Mouse (Mus musculus): ENCODE data around the gene Tbk1. TPM values are rescaled to one million over a fixed set of nuclear protein-coding genes. Genes with fewer than 3 reads are reported as not detected.

Gene Tbk1
- polyA plus RNA-seq, 1 experiment from 2014 or later: 32.0 TPM

- Histone ChIP-seq H3K27ac (ENCODE audit: low read depth, low read length) (no peak overlapping the region), H3K27me3 (replicated peaks; ENCODE audit: control insufficient read depth, insufficient read depth, low read length) (no peaks in the 10 kb centered on the region), H3K4me1 (replicated peaks; ENCODE audit: control insufficient read depth, insufficient read depth, low read length) (peaks cover 10% of the 10 kb centered on the region; the same call in 1 of the 2 replicates), H3K9ac (ENCODE audit: low read depth, low read length) (no peak overlapping the region), H3K9me3 (ENCODE audit: control insufficient read depth, low read length) (no peaks in the 10 kb centered on the region), H3K4me2 (no peak overlapping the region), H3K36me3 (ENCODE audit: control insufficient read depth, insufficient read depth, low read length) (peaks cover 35% of the 10 kb centered on the region), H3K4me3 (ENCODE audit: low read depth, low read length) (no peak overlapping the region)
- 91% methylated on average over 12 of the region's 12 CpGs for WGBS
- DNase-seq (ENCODE audit: low spot score) (no peak), ATAC-seq (replicated peaks; ENCODE audit: low FRiP score) (no peak)
Observed at GRCm38 (mm10) chr10:121583016-121583415, 3.6 kb downstream of the Tbk1 start.

- H3K9me3 ChIP-seq (ENCODE audit: control insufficient read depth, low read length): no peaks in the 10 kb centered on the region
- no peak overlapping the region for H3K4me2 ChIP-seq
- no peak overlapping the region for H3K4me3 ChIP-seq (ENCODE audit: low read depth, low read length)
- ATAC-seq (replicated peaks; ENCODE audit: low FRiP score) (no peak), DNase-seq (ENCODE audit: low spot score) (no peak)
- H3K4me1 ChIP-seq (replicated peaks; ENCODE audit: control insufficient read depth, insufficient read depth, low read length): peaks cover 10% of the 10 kb centered on the region; the same call in 1 of the 2 replicates
- H3K27me3 ChIP-seq (replicated peaks; ENCODE audit: control insufficient read depth, insufficient read depth, low read length): no peaks in the 10 kb centered on the region
- peaks cover 36% of the 10 kb centered on the region for H3K36me3 ChIP-seq (ENCODE audit: control insufficient read depth, insufficient read depth, low read length)
- H3K27ac ChIP-seq (ENCODE audit: low read depth, low read length): no peak overlapping the region
- H3K9ac ChIP-seq (ENCODE audit: low read depth, low read length): no peak overlapping the region
- 95% methylated on average over 8 of the region's 8 CpGs for WGBS
Observed at GRCm38 (mm10) chr10:121582287-121582686, 4.3 kb downstream of the Tbk1 start.

- no peaks in the 10 kb centered on the region for H3K27me3 ChIP-seq (replicated peaks; ENCODE audit: control insufficient read depth, insufficient read depth, low read length)
- no peak overlapping the region for H3K9ac ChIP-seq (ENCODE audit: low read depth, low read length)
- no peak overlapping the region for H3K27ac ChIP-seq (ENCODE audit: low read depth, low read length)
- ATAC-seq (replicated peaks; ENCODE audit: low FRiP score) (no peak), DNase-seq (ENCODE audit: low spot score) (no peak)
- no peaks in the 10 kb centered on the region for H3K9me3 ChIP-seq (ENCODE audit: control insufficient read depth, low read length)
- H3K4me1 ChIP-seq (replicated peaks; ENCODE audit: control insufficient read depth, insufficient read depth, low read length): peaks cover 10% of the 10 kb centered on the region; the same call in 1 of the 2 replicates
- no peak overlapping the region for H3K4me3 ChIP-seq (ENCODE audit: low read depth, low read length)
- peaks cover 36% of the 10 kb centered on the region for H3K36me3 ChIP-seq (ENCODE audit: control insufficient read depth, insufficient read depth, low read length)
- no peak overlapping the region for H3K4me2 ChIP-seq
- WGBS: 90% methylated on average over 6 of the region's 6 CpGs
Observed at GRCm38 (mm10) chr10:121581405-121581804, 5.2 kb downstream of the Tbk1 start.

- DNase-seq (ENCODE audit: low spot score) (no peak), ATAC-seq (replicated peaks; ENCODE audit: low FRiP score) (no peak)
- H3K27me3 ChIP-seq (replicated peaks; ENCODE audit: control insufficient read depth, insufficient read depth, low read length): no peaks in the 10 kb centered on the region
- H3K9ac ChIP-seq (ENCODE audit: low read depth, low read length): no peak overlapping the region
- WGBS: 96% methylated on average over 5 of the region's 5 CpGs
- no peaks in the 10 kb centered on the region for H3K9me3 ChIP-seq (ENCODE audit: control insufficient read depth, low read length)
- no peak overlapping the region for H3K4me3 ChIP-seq (ENCODE audit: low read depth, low read length)
- H3K27ac ChIP-seq (ENCODE audit: low read depth, low read length): no peak overlapping the region
- H3K36me3 ChIP-seq (ENCODE audit: control insufficient read depth, insufficient read depth, low read length): peaks cover 40% of the 10 kb centered on the region
- no peak overlapping the region for H3K4me2 ChIP-seq
- peaks cover 6% of the 10 kb centered on the region; the same call in 1 of the 2 replicates for H3K4me1 ChIP-seq (replicated peaks; ENCODE audit: control insufficient read depth, insufficient read depth, low read length)
Observed at GRCm38 (mm10) chr10:121580381-121580780, 6.2 kb downstream of the Tbk1 start.

- no peak for DNase-seq (ENCODE audit: low spot score)
- H3K4me2 ChIP-seq: no peak overlapping the region
- no peaks in the 10 kb centered on the region for H3K4me1 ChIP-seq (replicated peaks; ENCODE audit: control insufficient read depth, insufficient read depth, low read length)
- H3K27ac ChIP-seq (ENCODE audit: low read depth, low read length): no peak overlapping the region
- H3K4me3 ChIP-seq (ENCODE audit: low read depth, low read length): no peak overlapping the region
- H3K9me3 ChIP-seq (ENCODE audit: control insufficient read depth, low read length): no peaks in the 10 kb centered on the region
- no peak overlapping the region for H3K9ac ChIP-seq (ENCODE audit: low read depth, low read length)
- ATAC-seq (replicated peaks; ENCODE audit: low FRiP score): no peak
- 89% methylated on average over 9 of the region's 9 CpGs for WGBS
- H3K27me3 ChIP-seq (replicated peaks; ENCODE audit: control insufficient read depth, insufficient read depth, low read length): no peaks in the 10 kb centered on the region
- peaks cover 37% of the 10 kb centered on the region for H3K36me3 ChIP-seq (ENCODE audit: control insufficient read depth, insufficient read depth, low read length)
Observed at GRCm38 (mm10) chr10:121576372-121576771, 10.2 kb downstream of the Tbk1 start.

- Histone ChIP-seq H3K9ac (ENCODE audit: low read depth, low read length) (no peak overlapping the region), H3K9me3 (ENCODE audit: control insufficient read depth, low read length) (no peaks in the 10 kb centered on the region; the same call in 1 of the 2 replicates), H3K4me1 (replicated peaks; ENCODE audit: control insufficient read depth, insufficient read depth, low read length) (peaks cover 23% of the 10 kb centered on the region), H3K27me3 (replicated peaks; ENCODE audit: control insufficient read depth, insufficient read depth, low read length) (no peaks in the 10 kb centered on the region), H3K4me3 (ENCODE audit: low read depth, low read length) (no peak overlapping the region), H3K27ac (ENCODE audit: low read depth, low read length) (no peak overlapping the region), H3K4me2 (no peak overlapping the region), H3K36me3 (ENCODE audit: control insufficient read depth, insufficient read depth, low read length) (peaks cover 44% of the 10 kb centered on the region)
- 93% methylated on average over 22 of the region's 22 CpGs for WGBS
- DNase-seq (ENCODE audit: low spot score) (no peak), ATAC-seq (replicated peaks; ENCODE audit: low FRiP score) (no peak)
Observed at GRCm38 (mm10) chr10:121571511-121572147, 15.0 kb downstream of the Tbk1 start.

GRCm38 (mm10) chr10:121571031-121571430 is 15.6 kb downstream of the Tbk1 start:
- Histone ChIP-seq H3K4me2 (no peak overlapping the region), H3K36me3 (ENCODE audit: control insufficient read depth, insufficient read depth, low read length) (peaks cover 44% of the 10 kb centered on the region), H3K27me3 (replicated peaks; ENCODE audit: control insufficient read depth, insufficient read depth, low read length) (no peaks in the 10 kb centered on the region), H3K27ac (ENCODE audit: low read depth, low read length) (no peak overlapping the region), H3K9me3 (ENCODE audit: control insufficient read depth, low read length) (no peaks in the 10 kb centered on the region; the same call in 1 of the 2 replicates), H3K4me3 (ENCODE audit: low read depth, low read length) (no peak overlapping the region), H3K4me1 (replicated peaks; ENCODE audit: control insufficient read depth, insufficient read depth, low read length) (peaks cover 23% of the 10 kb centered on the region), H3K9ac (ENCODE audit: low read depth, low read length) (no peak overlapping the region)
- DNase-seq (ENCODE audit: low spot score) (no peak), ATAC-seq (replicated peaks; ENCODE audit: low FRiP score) (no peak)
- WGBS: 94% methylated on average over 3 of the region's 3 CpGs

GRCm38 (mm10) chr10:121569796-121570195 is 16.8 kb downstream of the Tbk1 start:
- ATAC-seq (replicated peaks; ENCODE audit: low FRiP score): no peak
- WGBS: 73% methylated on average over 6 of the region's 6 CpGs

GRCm38 (mm10) chr10:121569001-121569589 is 17.5 kb downstream of the Tbk1 start:
- no peak overlapping the region for H3K9ac ChIP-seq (ENCODE audit: low read depth, low read length)
- peak overlapping the region; percentile 36 for H3K4me2 ChIP-seq
- H3K9me3 ChIP-seq (ENCODE audit: control insufficient read depth, low read length): no peaks in the 10 kb centered on the region; the same call in 1 of the 2 replicates
- no peak overlapping the region for H3K4me3 ChIP-seq (ENCODE audit: low read depth, low read length)
- peaks cover 41% of the 10 kb centered on the region for H3K36me3 ChIP-seq (ENCODE audit: control insufficient read depth, insufficient read depth, low read length)
- peaks cover 23% of the 10 kb centered on the region for H3K4me1 ChIP-seq (replicated peaks; ENCODE audit: control insufficient read depth, insufficient read depth, low read length)
- ATAC-seq (replicated peaks; ENCODE audit: low FRiP score) (peak; percentile 100), DNase-seq (ENCODE audit: low spot score) (peak; percentile 76)
- H3K27ac ChIP-seq (ENCODE audit: low read depth, low read length): peak overlapping the region; percentile 87
- no peaks in the 10 kb centered on the region for H3K27me3 ChIP-seq (replicated peaks; ENCODE audit: control insufficient read depth, insufficient read depth, low read length)
- WGBS: 12% methylated on average over 23 of the region's 23 CpGs

More at GRCm38 (mm10) chr10:121569796-121570195, 16.8 kb downstream of the Tbk1 start:
- no peak for DNase-seq (ENCODE audit: low spot score)
- H3K9me3 ChIP-seq (ENCODE audit: control insufficient read depth, low read length): no peaks in the 10 kb centered on the region; the same call in 1 of the 2 replicates
- peak overlapping the region; percentile 87 for H3K27ac ChIP-seq (ENCODE audit: low read depth, low read length)
- peaks cover 23% of the 10 kb centered on the region for H3K4me1 ChIP-seq (replicated peaks; ENCODE audit: control insufficient read depth, insufficient read depth, low read length)
- H3K36me3 ChIP-seq (ENCODE audit: control insufficient read depth, insufficient read depth, low read length): peaks cover 44% of the 10 kb centered on the region
- H3K4me3 ChIP-seq (ENCODE audit: low read depth, low read length): no peak overlapping the region
- no peak overlapping the region for H3K9ac ChIP-seq (ENCODE audit: low read depth, low read length)
- no peaks in the 10 kb centered on the region for H3K27me3 ChIP-seq (replicated peaks; ENCODE audit: control insufficient read depth, insufficient read depth, low read length)
- peak overlapping the region; percentile 36 for H3K4me2 ChIP-seq
